Mouse (Mus musculus) heart, postnatal 0 days (tissue): Measurements from ENCODE around the gene Bud13. TPM values are rescaled to one million over a fixed set of nuclear protein-coding genes. Genes with fewer than 3 reads are reported as not detected.

Experiments used
- ATAC-seq: fragments of 200-750 bp; cut with Nextera tagmentation; 2 replicates; pipeline ENCODE4 v1.8.0; 2017; ENCODE audit warnings: low read depth, moderate number of reproducible peaks, moderate library complexity; ENCODE audit not compliant: insufficient read depth
- DNase-seq: peaks from one replicate; pipeline ENCODE4 v3.0.0-alpha.2; 2016; ENCODE audit warnings: low spot score
- H3K27ac ChIP-seq: fragments of 300-500 bp; sonication (generic); 2 replicates; pipeline ENCODE4 v1.5.1; 2014; ENCODE audit warnings: low read depth, mild to moderate bottlenecking
- H3K27me3 ChIP-seq: fragments of 300-500 bp; sonication (generic); 2 replicates; pipeline ENCODE4 v1.6.1; 2014; ENCODE audit warnings: low read length, mixed read lengths; ENCODE audit not compliant: control insufficient read depth, insufficient read depth
- H3K36me3 ChIP-seq: fragments of 300-500 bp; sonication (generic); replicated peaks from 2 replicates; pipeline ENCODE4 v1.6.1; 2014; ENCODE audit warnings: low read length, mixed read lengths; ENCODE audit not compliant: control insufficient read depth, insufficient read depth
- H3K4me1 ChIP-seq: fragments of 300-500 bp; sonication (generic); 2 replicates; pipeline ENCODE4 v1.6.1; 2014; ENCODE audit warnings: antibody characterized with exemption; ENCODE audit not compliant: control insufficient read depth, insufficient read depth
- H3K4me2 ChIP-seq: fragments of 300-500 bp; sonication (generic); 2 replicates; pipeline ENCODE4 v1.6.1; 2014; ENCODE audit warnings: low read depth, mild to moderate bottlenecking, low read length, moderate library complexity
- H3K4me3 ChIP-seq: fragments of 300-500 bp; sonication (generic); 2 replicates; pipeline ENCODE4 v1.5.1; 2014; ENCODE audit warnings: low read depth, low read length
- H3K9ac ChIP-seq: fragments of 300-500 bp; sonication (generic); replicated peaks from 2 replicates; pipeline ENCODE4 v1.6.1; 2014; ENCODE audit warnings: low read depth, low read length, mixed read lengths
- H3K9me3 ChIP-seq: fragments of 300-500 bp; sonication (generic); replicated peaks from 2 replicates; pipeline ENCODE4 v1.6.1; 2016; ENCODE audit warnings: low read length; ENCODE audit not compliant: control insufficient read depth
- CTCF ChIP-seq: IDR thresholded peaks from 2 replicates; pipeline ENCODE4 v1.5.1; 2016; ENCODE audit warnings: antibody characterized with exemption, control low read depth, low read depth
- EP300 ChIP-seq: IDR thresholded peaks from 2 replicates; pipeline ENCODE4 v1.6.1; 2016; ENCODE audit warnings: antibody characterized with exemption, low read depth
- WGBS: fragments of 180-500 bp; shearing (Covaris S2); extraction: QIAGEN DNeasy Blood & Tissue Kit; methylation state at CpG from one replicate; pipeline ENCODE4 v1.1.7; 2014; 5-methylcytosine and 5-hydroxymethylcytosine counted together
- polyA plus RNA-seq: library from polyadenylated mRNA; unstranded; fragments of >200 nt; fragmentation: Nextera tagmentation; extraction: Ambion mirVana; gene quantifications from 2 replicates; pipeline ENCODE4 v1.2.1, GENCODE M21; 2015
- total RNA-seq: library from RNA; depleted of rRNA; stranded (reverse); fragments of >200 nt; gene quantifications from 2 replicates; pipeline ENCODE4 v1.2.3, GENCODE M21; 2014; ENCODE audit warnings: low replicate concordance

Gene Bud13
- total and polyA plus RNA-seq, 2 experiments from 2014 or later, result 7.6 to 12.0 TPM

- 55% methylated on average over 9 of the region's 9 CpGs for WGBS
- H3K9ac ChIP-seq, result no peak overlapping the region
- H3K36me3 ChIP-seq, result peaks cover 47% of the 10 kb centered on the region
- no peaks in the 10 kb centered on the region for H3K9me3 ChIP-seq
- DNase-seq (no peak), ATAC-seq (no peak)
- TF ChIP-seq CTCF (no peak), EP300 (no peak)
- H3K4me1 ChIP-seq, result peaks cover 7% of the 10 kb centered on the region; the same call in 1 of the 2 replicates
- H3K27me3 ChIP-seq, result peaks cover 6% of the 10 kb centered on the region; the same call in 1 of the 2 replicates
- no peak overlapping the region for H3K4me2 ChIP-seq
- no peak overlapping the region for H3K27ac ChIP-seq
- no peak overlapping the region for H3K4me3 ChIP-seq
These were observed 8.3 kb upstream of the Bud13 start for GRCm38 (mm10) chr9:46274494-46274893.

GRCm38 (mm10) chr9:46298381-46298780 lies 15.6 kb downstream of the Bud13 start:
- WGBS, result 68% methylated on average over 4 of the region's 4 CpGs
- Histone ChIP-seq H3K9ac (no peak overlapping the region), H3K27ac (no peak overlapping the region), H3K4me3 (no peak overlapping the region), H3K27me3 (no peaks in the 10 kb centered on the region), H3K4me2 (no peak overlapping the region), H3K4me1 (no peaks in the 10 kb centered on the region), H3K36me3 (peaks cover 53% of the 10 kb centered on the region), H3K9me3 (no peaks in the 10 kb centered on the region)
- ATAC-seq (no peak), DNase-seq (no peak)
- TF ChIP-seq CTCF, result no peak
- no peak for TF ChIP-seq EP300

- Histone ChIP-seq H3K4me1 (no peaks in the 10 kb centered on the region), H3K9me3 (no peaks in the 10 kb centered on the region), H3K9ac (no peak overlapping the region), H3K27ac (no peak overlapping the region), H3K36me3 (peaks cover 24% of the 10 kb centered on the region), H3K27me3 (no peaks in the 10 kb centered on the region), H3K4me3 (no peak overlapping the region), H3K4me2 (no peak overlapping the region)
- ATAC-seq, result peak; percentile 39; the same call in 1 of the 2 replicates
- TF ChIP-seq EP300 (no peak), CTCF (peak; percentile 91)
- DNase-seq, result peak; percentile 33
- WGBS, result 8% methylated on average over 2 of the region's 2 CpGs
These were observed 19.3 kb downstream of the Bud13 start for GRCm38 (mm10) chr9:46302142-46302541.

- Histone ChIP-seq H3K4me2 (no peak overlapping the region), H3K4me3 (no peak overlapping the region), H3K27me3 (peaks cover 7% of the 10 kb centered on the region; the same call in 1 of the 2 replicates), H3K27ac (no peak overlapping the region), H3K9me3 (no peaks in the 10 kb centered on the region), H3K9ac (no peak overlapping the region), H3K36me3 (no peaks in the 10 kb centered on the region), H3K4me1 (no peaks in the 10 kb centered on the region)
- WGBS, result 17% methylated on average over 7 of the region's 7 CpGs
- ATAC-seq (no peak), DNase-seq (no peak)
- TF ChIP-seq EP300, result no peak
- TF ChIP-seq CTCF, result peak; percentile 44
These were observed 26.3 kb downstream of the Bud13 start for GRCm38 (mm10) chr9:46309121-46309520.

- TF ChIP-seq CTCF, result peak; percentile 96
- no peak for TF ChIP-seq EP300
- no peaks in the 10 kb centered on the region for H3K36me3 ChIP-seq
- no peak overlapping the region for H3K9ac ChIP-seq
- ATAC-seq (peak; percentile 65), DNase-seq (peak; percentile 56)
- 7% methylated on average over 4 of the region's 4 CpGs for WGBS
- no peaks in the 10 kb centered on the region for H3K4me1 ChIP-seq
- no peak overlapping the region for H3K27ac ChIP-seq
- no peak overlapping the region for H3K4me3 ChIP-seq
- H3K4me2 ChIP-seq, result no peak overlapping the region
- no peaks in the 10 kb centered on the region for H3K9me3 ChIP-seq
- H3K27me3 ChIP-seq, result peaks cover 8% of the 10 kb centered on the region; the same call in 1 of the 2 replicates
These were observed 31.7 kb downstream of the Bud13 start for GRCm38 (mm10) chr9:46314507-46314906.

- Histone ChIP-seq H3K27me3 (peaks cover 8% of the 10 kb centered on the region; the same call in 1 of the 2 replicates), H3K9ac (no peak overlapping the region), H3K36me3 (no peaks in the 10 kb centered on the region), H3K27ac (no peak overlapping the region), H3K4me2 (no peak overlapping the region), H3K9me3 (no peaks in the 10 kb centered on the region), H3K4me3 (no peak overlapping the region), H3K4me1 (no peaks in the 10 kb centered on the region)
- WGBS, result 22% methylated on average over 2 of the region's 2 CpGs
- no peak for TF ChIP-seq CTCF
- no peak for TF ChIP-seq EP300
- DNase-seq (no peak), ATAC-seq (no peak)
These were observed 32.1 kb downstream of the Bud13 start for GRCm38 (mm10) chr9:46314921-46315320.
